Mouse (Mus musculus) limb, embryonic 14.5 days (tissue): ENCODE results near the gene Cherp. TPM values are rescaled to one million over a fixed set of nuclear protein-coding genes. Genes with fewer than 3 reads are reported as not detected.
A peak's percentile ranks its signal among the peaks of the same experiment; 100 is the strongest.

Source experiments
- ATAC-seq: fragments of 200-750 bp; cut with Nextera tagmentation; 2 replicates; pipeline ENCODE4 v1.8.0; 2017; ENCODE audit warnings: low read depth, moderate number of reproducible peaks, moderate TSS enrichment; ENCODE audit not compliant: low FRiP score
- DNase-seq: peaks from one replicate; pipeline ENCODE4 v3.0.0-alpha.2; 2015; ENCODE audit warnings: low spot score
- H3K27ac ChIP-seq: fragments of 300-500 bp; sonication (generic); replicated peaks from 2 replicates; pipeline ENCODE4 v1.5.1; 2014; ENCODE audit warnings: low read depth, mild to moderate bottlenecking, low read length, moderate library complexity, mixed read lengths
- H3K27me3 ChIP-seq: fragments of 300-500 bp; sonication (generic); 2 replicates; pipeline ENCODE4 v1.6.1; 2014; ENCODE audit warnings: low read length, mixed read lengths; ENCODE audit not compliant: control insufficient read depth, insufficient read depth
- H3K36me3 ChIP-seq: fragments of 300-500 bp; sonication (generic); 2 replicates; pipeline ENCODE4 v1.6.1; 2014; ENCODE audit warnings: mild to moderate bottlenecking, low read length, moderate library complexity, mixed read lengths; ENCODE audit not compliant: control insufficient read depth, insufficient read depth
- H3K4me1 ChIP-seq: fragments of 300-500 bp; sonication (generic); 2 replicates; pipeline ENCODE4 v1.6.1; 2014; ENCODE audit warnings: antibody characterized with exemption, low read length, mixed read lengths; ENCODE audit not compliant: control insufficient read depth, insufficient read depth
- H3K4me2 ChIP-seq: fragments of 300-500 bp; sonication (generic); replicated peaks from 2 replicates; pipeline ENCODE4 v1.6.1; 2014; ENCODE audit warnings: low read depth, mild to moderate bottlenecking, low read length, moderate library complexity; ENCODE audit not compliant: severe bottlenecking
- H3K4me3 ChIP-seq: fragments of 300-500 bp; sonication (generic); replicated peaks from 2 replicates; pipeline ENCODE4 v1.5.1; 2014; ENCODE audit warnings: low read length
- H3K9ac ChIP-seq: fragments of 300-500 bp; sonication (generic); 2 replicates; pipeline ENCODE4 v1.6.1; 2014; ENCODE audit warnings: mild to moderate bottlenecking, low read depth, low read length, moderate library complexity; ENCODE audit not compliant: severe bottlenecking
- H3K9me3 ChIP-seq: fragments of 300-500 bp; sonication (generic); 2 replicates; pipeline ENCODE4 v1.6.1; 2016; ENCODE audit warnings: low read length; ENCODE audit not compliant: control insufficient read depth
- POLR2A ChIP-seq: fragments of 200-500 bp; IDR thresholded peaks from 2 replicates; pipeline ENCODE4 v1.8.0; 2012; ENCODE audit warnings: inconsistent platforms, mild to moderate bottlenecking, moderate library complexity, borderline replicate concordance; ENCODE audit not compliant: insufficient read depth, insufficient read length; ENCODE audit errors: extremely low read depth
- WGBS: fragments of 180-500 bp; shearing (Covaris S2); extraction: QIAGEN DNeasy Blood & Tissue Kit; methylation state at CpG from one replicate; pipeline ENCODE4 v1.1.7; 2014; 5-methylcytosine and 5-hydroxymethylcytosine counted together
- polyA plus RNA-seq, 2 experiments: library from polyadenylated mRNA; depleted of rRNA in 1 of 2; stranded (reverse) in 1 of 2; unstranded in 1 of 2; fragments of >200 nt; fragmentation: Nextera tagmentation in 1 of 2; extraction: Ambion mirVana in 1 of 2; gene quantifications; 2 replicates each; pipeline versions ENCODE4 v1.2.1 to v1.2.3; 2012 to 2014

Cherp gene
- polyA plus RNA-seq, 2 experiments = 58.9 to 110 TPM

- no peak for TF ChIP-seq POLR2A
- ATAC-seq (no peak), DNase-seq (no peak)
- peaks cover 34% of the 10 kb centered on the region for H3K36me3 ChIP-seq
- 91% methylated on average over 4 of the region's 4 CpGs for WGBS
- H3K4me2 ChIP-seq = no peak overlapping the region
- H3K4me3 ChIP-seq = no peak overlapping the region
- no peaks in the 10 kb centered on the region for H3K9me3 ChIP-seq
- no peak overlapping the region for H3K27ac ChIP-seq
- H3K27me3 ChIP-seq = no peaks in the 10 kb centered on the region
- H3K4me1 ChIP-seq = peaks cover 8% of the 10 kb centered on the region
- H3K9ac ChIP-seq = no peak overlapping the region
Measured at GRCm38 (mm10) chr8:72498527-72498926, 23.5 kb upstream of the Cherp start.

- Histone ChIP-seq H3K36me3 (peaks cover 34% of the 10 kb centered on the region), H3K27ac (no peak overlapping the region), H3K27me3 (no peaks in the 10 kb centered on the region), H3K9me3 (no peaks in the 10 kb centered on the region), H3K4me3 (no peak overlapping the region), H3K4me1 (peaks cover 9% of the 10 kb centered on the region), H3K9ac (no peak overlapping the region), H3K4me2 (no peak overlapping the region)
- TF ChIP-seq POLR2A = no peak
- ATAC-seq (no peak), DNase-seq (no peak)
- WGBS = 81% methylated on average over 1 of the region's 1 CpGs
Measured at GRCm38 (mm10) chr8:72497911-72498310, 22.9 kb upstream of the Cherp start.

- Histone ChIP-seq H3K9ac (no peak overlapping the region), H3K4me3 (no peak overlapping the region), H3K4me2 (no peak overlapping the region), H3K9me3 (no peaks in the 10 kb centered on the region), H3K36me3 (peaks cover 30% of the 10 kb centered on the region), H3K27ac (no peak overlapping the region), H3K27me3 (no peaks in the 10 kb centered on the region), H3K4me1 (peaks cover 13% of the 10 kb centered on the region)
- no peak for ATAC-seq
- WGBS = 90% methylated on average over 18 of the region's 19 CpGs
- no peak for TF ChIP-seq POLR2A
- no peak for DNase-seq
Measured at GRCm38 (mm10) chr8:72496217-72496616, 21.2 kb upstream of the Cherp start.

- no peak overlapping the region for H3K27ac ChIP-seq
- H3K4me3 ChIP-seq = no peak overlapping the region
- no peaks in the 10 kb centered on the region for H3K27me3 ChIP-seq
- H3K4me2 ChIP-seq = no peak overlapping the region
- 89% methylated on average over 23 of the region's 23 CpGs for WGBS
- DNase-seq (no peak), ATAC-seq (no peak)
- H3K9me3 ChIP-seq = no peaks in the 10 kb centered on the region
- no peak overlapping the region for H3K9ac ChIP-seq
- peaks cover 15% of the 10 kb centered on the region for H3K4me1 ChIP-seq
- no peak for TF ChIP-seq POLR2A
- peaks cover 31% of the 10 kb centered on the region for H3K36me3 ChIP-seq
Measured at GRCm38 (mm10) chr8:72495411-72496111, 20.5 kb upstream of the Cherp start.

- Histone ChIP-seq H3K4me2 (peak overlapping the region; percentile 78), H3K27me3 (no peaks in the 10 kb centered on the region), H3K9me3 (no peaks in the 10 kb centered on the region), H3K36me3 (peaks cover 42% of the 10 kb centered on the region), H3K4me1 (peaks cover 15% of the 10 kb centered on the region), H3K4me3 (peak overlapping the region; percentile 94), H3K9ac (peak overlapping the region; percentile 61), H3K27ac (peak overlapping the region; percentile 40; the same call in 1 of the 2 replicates)
- WGBS = 11% methylated on average over 8 of the region's 8 CpGs
- DNase-seq = no peak
- no peak for ATAC-seq
- no peak for TF ChIP-seq POLR2A
Measured at GRCm38 (mm10) chr8:72493381-72493780, 18.4 kb upstream of the Cherp start.
